Mouse (Mus musculus) stomach, postnatal 0 days (tissue): ENCODE measurements around the gene Ptma.

Experiments used
- CTCF ChIP-seq: IDR thresholded peaks from 2 replicates; pipeline ENCODE4 v1.5.1; 2016; ENCODE audit warnings: antibody characterized with exemption, low read depth, mild to moderate bottlenecking, moderate library complexity
- EP300 ChIP-seq: optimal IDR thresholded peaks from 2 replicates; pipeline ENCODE3; 2016; ENCODE audit warnings: antibody characterized with exemption

DNA sequence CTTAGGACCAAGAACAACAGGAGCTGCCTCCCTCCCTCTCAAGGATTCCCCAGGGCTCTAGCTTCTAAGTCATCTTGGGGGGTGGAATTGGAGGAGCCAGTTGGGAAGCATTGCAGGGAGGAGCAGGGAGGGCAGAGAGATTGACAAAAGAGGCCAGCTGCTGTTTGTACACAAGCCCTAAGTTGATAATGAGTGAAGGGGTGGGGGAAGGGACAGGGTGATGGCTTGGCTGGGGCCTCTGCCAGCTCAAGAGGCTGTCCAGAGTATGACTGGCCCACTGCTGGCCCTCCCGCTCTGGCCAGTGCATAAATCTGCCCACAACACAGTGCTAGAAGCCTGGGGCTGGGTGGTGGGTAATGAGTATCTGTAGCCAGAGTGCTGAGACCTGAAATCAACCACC, 21.1 kb upstream of the Ptma start:
- TF ChIP-seq EP300 (no peak), CTCF (no peak)
